Mouse (Mus musculus) hindbrain, embryonic 14.5 days (tissue): ENCODE measurements around the gene Gm48552. TPM values are rescaled to one million over a fixed set of nuclear protein-coding genes. Genes with fewer than 3 reads are reported as not detected.

Experiments
- ATAC-seq: fragments of 200-750 bp; cut with Nextera tagmentation; 2 replicates; pipeline ENCODE4 v1.8.0; 2017; ENCODE audit warnings: moderate number of reproducible peaks, mild to moderate bottlenecking, moderate TSS enrichment, moderate library complexity; ENCODE audit not compliant: low FRiP score
- DNase-seq: peaks from one replicate; pipeline ENCODE4 v3.0.0-alpha.2; 2015; ENCODE audit warnings: low spot score
- H3K27ac ChIP-seq: fragments of 300-500 bp; sonication (generic); 2 replicates; pipeline ENCODE4 v1.5.1; 2014; ENCODE audit warnings: mild to moderate bottlenecking, moderate library complexity
- H3K27me3 ChIP-seq: fragments of 300-500 bp; sonication (generic); 2 replicates; pipeline ENCODE4 v1.6.1; 2014; ENCODE audit warnings: mild to moderate bottlenecking, low read length, mixed read lengths; ENCODE audit not compliant: control insufficient read depth, insufficient read depth
- H3K36me3 ChIP-seq: fragments of 300-500 bp; sonication (generic); replicated peaks from 2 replicates; pipeline ENCODE4 v1.6.1; 2014; ENCODE audit not compliant: control insufficient read depth, insufficient read depth
- H3K4me1 ChIP-seq: fragments of 300-500 bp; sonication (generic); replicated peaks from 2 replicates; pipeline ENCODE4 v1.6.1; 2014; ENCODE audit warnings: antibody characterized with exemption, low read length, mixed read lengths; ENCODE audit not compliant: control insufficient read depth, insufficient read depth
- H3K4me2 ChIP-seq: fragments of 300-500 bp; sonication (generic); replicated peaks from 2 replicates; pipeline ENCODE4 v1.6.1; 2014; ENCODE audit warnings: mild to moderate bottlenecking, moderate library complexity
- H3K4me3 ChIP-seq: fragments of 300-500 bp; sonication (generic); replicated peaks from 2 replicates; pipeline ENCODE4 v1.5.1; 2014; ENCODE audit warnings: mild to moderate bottlenecking, low read length
- H3K9ac ChIP-seq: fragments of 300-500 bp; sonication (generic); 2 replicates; pipeline ENCODE4 v1.6.1; 2014
- H3K9me3 ChIP-seq: fragments of 300-500 bp; sonication (generic); 2 replicates; pipeline ENCODE4 v1.6.1; 2016; ENCODE audit warnings: low read length; ENCODE audit not compliant: control insufficient read depth
- WGBS: fragments of 180-500 bp; shearing (Covaris S2); extraction: QIAGEN DNeasy Blood & Tissue Kit; methylation state at CpG from one replicate; pipeline ENCODE4 v1.1.7; 2014; 5-methylcytosine and 5-hydroxymethylcytosine counted together
- polyA plus RNA-seq: library from polyadenylated mRNA; unstranded; fragments of >200 nt; fragmentation: Nextera tagmentation; extraction: Ambion mirVana; gene quantifications from 2 replicates; pipeline ENCODE4 v1.2.1, GENCODE M21; 2014

Gm48552 gene
- polyA plus RNA-seq, 1 experiment from 2014 or later = 1.9 TPM

DNA sequence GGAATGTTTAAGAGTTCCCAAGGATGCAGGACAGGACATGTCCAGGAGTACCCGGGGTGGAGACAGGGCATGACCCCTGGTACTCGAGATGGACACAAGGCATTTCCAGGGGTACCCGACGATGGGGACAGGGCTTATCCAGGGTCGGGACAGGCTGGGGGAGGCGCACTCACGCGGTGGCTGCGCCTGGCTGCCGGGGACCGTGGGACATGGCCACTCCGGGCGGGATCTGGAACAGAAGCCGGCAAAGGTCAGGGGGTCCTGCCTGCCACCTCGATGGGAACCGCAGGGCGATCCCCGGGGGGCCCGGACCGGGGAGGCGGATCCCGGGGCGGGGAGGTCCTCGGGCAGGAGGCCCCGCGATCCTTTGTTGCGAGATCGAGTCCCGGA is 38.8 kb upstream of the Gm48552 start:
- Histone ChIP-seq H3K27ac (no peak overlapping the region), H3K27me3 (peaks cover 15% of the 10 kb centered on the region), H3K4me2 (peak overlapping the region; percentile 89), H3K4me1 (peaks cover 10% of the 10 kb centered on the region; the same call in 1 of the 2 replicates), H3K36me3 (no peaks in the 10 kb centered on the region), H3K4me3 (peak overlapping the region; percentile 61), H3K9ac (peak overlapping the region; percentile 62), H3K9me3 (no peaks in the 10 kb centered on the region)
- ATAC-seq (peak; percentile 8; the same call in 1 of the 2 replicates), DNase-seq (no peak)
- under 1% methylated on average over 29 of the region's 29 CpGs for WGBS

GRCm38 (mm10) chr10:81350351-81351063 is 38.3 kb upstream of the Gm48552 start, which contains the start of gene Hmg20b:
Gene Hmg20b, minus strand, starts transcription at chr10:81350480.
- Histone ChIP-seq H3K36me3 (no peaks in the 10 kb centered on the region), H3K4me2 (peak within 1 kb of the TSS; percentile 89), H3K27me3 (peaks cover 10% of the 10 kb centered on the region), H3K4me1 (peaks cover 10% of the 10 kb centered on the region; the same call in 1 of the 2 replicates), H3K27ac (0 out of 2 replicates have a peak within 1 kb of the TSS, but pooled peaks have one; percentile 43), H3K9ac (peak within 1 kb of the TSS; percentile 62), H3K4me3 (peak within 1 kb of the TSS; percentile 61), H3K9me3 (no peaks in the 10 kb centered on the region)
- ATAC-seq (peak; percentile 96), DNase-seq (peak; percentile 98)
- WGBS = under 1% methylated on average over 54 of the region's 54 CpGs

DNA sequence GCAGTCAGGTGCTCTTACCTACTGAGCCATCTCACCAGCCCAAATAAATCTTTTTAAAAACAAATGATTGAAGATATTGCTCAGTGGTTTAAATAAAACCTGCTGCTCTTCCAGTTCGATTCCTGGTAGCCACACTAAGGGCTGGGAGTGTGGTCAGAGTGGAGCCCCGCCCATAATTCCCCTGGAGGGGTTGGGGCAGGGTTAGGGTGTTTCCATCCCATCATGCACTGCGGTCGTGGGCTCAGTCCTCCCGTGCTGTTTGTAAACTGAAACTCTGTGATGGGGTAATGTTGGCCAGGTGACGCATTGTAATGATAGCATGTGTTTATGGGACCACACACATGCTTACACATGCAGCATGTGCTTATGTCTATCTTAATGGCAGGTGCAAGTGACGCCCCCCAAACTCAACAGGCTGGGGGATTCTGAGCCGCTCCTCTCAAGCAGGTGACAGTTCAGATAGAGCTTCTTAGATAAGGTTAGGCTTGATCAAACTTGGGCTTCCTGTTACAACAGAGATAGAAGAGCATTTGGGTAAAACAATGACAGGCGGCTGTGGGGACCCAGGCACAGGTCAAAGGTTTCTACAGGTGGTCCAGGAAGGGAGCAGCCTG is 37.0 kb upstream of the Gm48552 start:
- WGBS = 30% methylated on average over 9 of the region's 9 CpGs
- H3K4me3 ChIP-seq = no peak overlapping the region; the same call in 1 of the 2 replicates
- H3K4me2 ChIP-seq = no peak overlapping the region
- H3K36me3 ChIP-seq = no peaks in the 10 kb centered on the region
- no peak overlapping the region for H3K27ac ChIP-seq
- H3K9me3 ChIP-seq = no peaks in the 10 kb centered on the region
- peaks cover 11% of the 10 kb centered on the region for H3K4me1 ChIP-seq
- ATAC-seq (no peak), DNase-seq (no peak)
- peaks cover 7% of the 10 kb centered on the region for H3K27me3 ChIP-seq
- no peak overlapping the region for H3K9ac ChIP-seq

GRCm38 (mm10) chr10:81354738-81355477 is 33.9 kb upstream of the Gm48552 start:
- H3K27me3 ChIP-seq = no peaks in the 10 kb centered on the region
- H3K9me3 ChIP-seq = no peaks in the 10 kb centered on the region
- WGBS = 70% methylated on average over 9 of the region's 9 CpGs
- peaks cover 19% of the 10 kb centered on the region for H3K4me1 ChIP-seq
- H3K36me3 ChIP-seq = no peaks in the 10 kb centered on the region
- H3K4me2 ChIP-seq = no peak overlapping the region
- H3K9ac ChIP-seq = no peak overlapping the region
- no peak overlapping the region for H3K4me3 ChIP-seq
- DNase-seq (no peak), ATAC-seq (no peak)
- no peak overlapping the region for H3K27ac ChIP-seq

GRCm38 (mm10) chr10:81355533-81355932 is 33.3 kb upstream of the Gm48552 start:
- H3K4me2 ChIP-seq = no peak overlapping the region
- DNase-seq (no peak), ATAC-seq (no peak)
- peaks cover 18% of the 10 kb centered on the region for H3K4me1 ChIP-seq
- no peaks in the 10 kb centered on the region for H3K9me3 ChIP-seq
- WGBS = 90% methylated on average over 4 of the region's 4 CpGs
- no peak overlapping the region for H3K9ac ChIP-seq
- no peak overlapping the region for H3K27ac ChIP-seq
- H3K27me3 ChIP-seq = no peaks in the 10 kb centered on the region
- 0 out of 2 replicates have a peak, but pooled peaks cover 2% of the 10 kb centered on the region for H3K36me3 ChIP-seq
- no peak overlapping the region for H3K4me3 ChIP-seq

- 59% methylated on average over 12 of the region's 12 CpGs for WGBS
- H3K4me3 ChIP-seq = no peak overlapping the region; the same call in 1 of the 2 replicates
- ATAC-seq = no peak
Observed at GRCm38 (mm10) chr10:81356352-81356990, 32.3 kb upstream of the Gm48552 start.

GRCm38 (mm10) chr10:81356991-81357844 is 31.6 kb upstream of the Gm48552 start, which contains the start of gene Mfsd12:
Gene Mfsd12, plus strand, starts transcription at chr10:81357491.
- WGBS = 2% methylated on average over 65 of the region's 79 CpGs
- DNase-seq (peak; percentile 92), ATAC-seq (peak; percentile 92)
- Histone ChIP-seq H3K9me3 (no peaks in the 10 kb centered on the region), H3K27ac (no peak within 1 kb of the TSS; the same call in 1 of the 2 replicates), H3K4me1 (peaks cover 18% of the 10 kb centered on the region), H3K27me3 (no peaks in the 10 kb centered on the region), H3K4me2 (peak within 1 kb of the TSS; percentile 97), H3K9ac (peak within 1 kb of the TSS; percentile 86), H3K4me3 (peak within 1 kb of the TSS; percentile 81), H3K36me3 (0 out of 2 replicates have a peak, but pooled peaks cover 4% of the 10 kb centered on the region)

More at GRCm38 (mm10) chr10:81356352-81356990, 32.3 kb upstream of the Gm48552 start:
- H3K27ac ChIP-seq = no peak overlapping the region
- H3K4me2 ChIP-seq = peak overlapping the region; percentile 97
- DNase-seq = no peak
- no peak overlapping the region for H3K9ac ChIP-seq
- no peaks in the 10 kb centered on the region for H3K9me3 ChIP-seq
- peaks cover 18% of the 10 kb centered on the region for H3K4me1 ChIP-seq
- H3K36me3 ChIP-seq = 0 out of 2 replicates have a peak, but pooled peaks cover 4% of the 10 kb centered on the region
- no peaks in the 10 kb centered on the region for H3K27me3 ChIP-seq

- H3K9ac ChIP-seq = peak overlapping the region; percentile 86
- no peak overlapping the region for H3K27ac ChIP-seq
- H3K4me1 ChIP-seq = peaks cover 20% of the 10 kb centered on the region
- H3K9me3 ChIP-seq = no peaks in the 10 kb centered on the region
- 22% methylated on average over 4 of the region's 4 CpGs for WGBS
- H3K4me3 ChIP-seq = peak overlapping the region; percentile 81
- ATAC-seq (no peak), DNase-seq (no peak)
- H3K27me3 ChIP-seq = 0 out of 2 replicates have a peak, but pooled peaks cover 6% of the 10 kb centered on the region
- 0 out of 2 replicates have a peak, but pooled peaks cover 4% of the 10 kb centered on the region for H3K36me3 ChIP-seq
- H3K4me2 ChIP-seq = peak overlapping the region; percentile 97
Observed at GRCm38 (mm10) chr10:81358209-81358608, 30.6 kb upstream of the Gm48552 start.
